Mouse (Mus musculus) activated CD4-positive, CD25-positive, alpha-beta regulatory T cell (primary cell): ENCODE results near the gene Rbks. TPM values are rescaled to one million over a fixed set of nuclear protein-coding genes. Genes with fewer than 3 reads are reported as not detected.

Source experiments
- polyA plus RNA-seq, 2 experiments: library from polyadenylated mRNA; unstranded; fragments of 100-300 nt; shearing (Covaris generic); gene quantifications; one replicate each; pipeline ENCODE4 v1.2.1; 2017

Rbks gene
- polyA plus RNA-seq: 10 to 100 TPM; 20.3 to 23.8 TPM

DNA sequence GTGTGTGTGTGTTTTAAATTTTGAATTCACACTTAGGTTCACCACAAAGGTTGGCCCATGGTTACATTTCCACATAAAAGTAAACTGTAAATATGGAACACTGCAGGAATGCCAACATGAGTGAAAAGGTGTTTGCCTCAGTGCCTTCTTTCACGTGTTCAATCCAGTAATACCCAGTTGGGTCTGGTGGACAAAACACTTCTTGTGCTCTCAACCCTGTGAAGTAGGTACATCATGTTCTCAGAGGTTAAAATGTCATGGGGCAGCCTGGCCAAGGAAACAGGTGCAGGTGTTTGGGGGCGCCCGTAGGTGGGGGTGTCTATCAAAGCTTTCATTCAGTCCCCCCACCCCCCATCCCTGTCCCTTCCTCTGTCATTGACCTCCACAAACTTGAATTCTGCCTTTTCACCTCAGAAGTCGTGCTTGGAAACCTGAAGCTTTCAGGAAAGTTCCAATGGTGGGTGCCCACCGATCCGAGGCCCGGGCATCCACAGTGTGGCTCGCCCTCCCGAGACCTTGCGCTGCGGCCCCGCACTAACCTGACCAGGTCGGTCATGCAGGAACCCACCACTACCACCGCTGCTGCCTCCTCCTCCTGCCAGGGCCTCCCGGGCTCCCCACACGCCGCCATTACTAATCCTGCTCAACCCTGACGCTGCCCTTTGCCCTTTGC, at the start of gene Rbks:
Rbks (minus strand) TSS at position 657 of the 673 bp plus-strand sequence.

DNA sequence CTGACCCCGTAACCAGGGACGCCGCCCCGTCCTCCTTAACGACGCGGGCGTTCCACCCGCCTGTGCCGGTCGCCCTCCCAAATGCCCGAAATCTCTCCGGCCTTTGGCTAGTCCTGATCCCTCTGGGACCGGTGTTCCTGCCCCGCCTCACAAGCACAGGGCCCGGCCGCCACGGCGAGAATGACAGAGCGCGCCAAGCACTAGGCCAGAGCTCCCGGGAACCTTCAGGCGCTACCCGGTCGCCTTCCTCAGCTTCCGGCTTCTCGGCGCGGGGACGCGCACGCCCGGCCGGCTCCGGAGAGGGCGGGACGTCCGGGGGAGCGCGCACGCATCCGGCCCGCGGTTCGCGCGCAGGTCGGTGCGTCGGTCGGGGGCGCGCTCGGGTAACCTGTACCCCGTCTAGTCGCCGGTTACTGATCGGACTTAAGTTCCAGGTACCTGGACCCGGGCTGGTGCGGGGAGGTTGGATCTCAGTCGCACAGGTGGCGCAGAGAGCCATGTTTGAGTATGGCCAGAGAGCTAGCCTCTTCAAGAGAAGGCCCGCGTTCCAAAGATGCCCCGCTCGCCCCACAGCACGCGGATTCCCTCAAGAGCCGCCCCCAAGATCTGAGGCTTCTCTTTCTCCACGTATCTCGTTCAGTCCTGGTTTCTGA, 343 bp upstream of the Rbks start, which contains the start of gene Babam2:
Babam2 (plus strand) TSS at position 41 of the 653 bp plus-strand sequence.

DNA sequence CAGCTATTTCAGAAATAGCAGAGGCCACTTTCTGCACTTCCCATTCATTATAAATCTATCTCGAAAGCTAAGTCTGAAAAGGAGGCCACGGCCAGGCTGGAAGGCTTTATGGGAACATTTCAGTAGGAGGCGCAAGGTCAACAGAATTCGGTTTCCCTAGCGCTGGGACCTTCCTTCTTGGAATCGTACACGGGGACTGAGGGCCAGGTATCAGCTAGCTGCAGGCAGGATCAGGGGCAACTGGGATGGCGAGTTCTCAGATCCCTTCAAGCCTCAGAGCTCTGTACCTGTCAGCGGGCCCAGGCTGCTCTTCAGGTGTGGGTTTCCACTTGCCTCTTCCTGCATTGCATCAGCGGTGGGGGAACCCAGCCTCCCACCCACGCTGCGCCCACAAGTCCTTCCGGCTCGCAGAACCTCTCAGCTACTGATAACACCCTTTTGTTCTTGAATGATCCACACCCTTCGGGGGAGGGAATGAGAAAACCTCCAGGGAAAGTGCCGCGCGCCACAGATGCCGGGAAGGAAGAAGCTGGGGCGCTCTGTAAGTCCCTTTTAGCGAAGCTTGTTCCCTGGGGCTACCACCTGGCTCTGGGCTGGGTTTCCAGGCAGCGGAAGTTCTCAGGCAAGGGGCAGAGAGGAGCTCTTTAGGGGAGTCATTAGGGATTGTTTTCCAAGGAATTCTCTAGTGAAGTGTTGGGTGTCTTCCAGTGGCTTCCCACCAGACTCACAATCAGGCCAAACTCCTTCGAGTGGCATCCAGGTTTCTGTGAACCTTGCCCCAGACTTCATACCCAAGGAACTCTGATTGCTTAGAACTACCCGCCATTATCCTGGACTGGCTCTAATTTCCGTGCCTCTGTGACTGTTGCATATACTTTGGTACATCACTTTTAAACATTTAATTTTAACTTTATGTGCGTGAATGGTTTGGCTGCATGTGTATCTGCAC, 100.7 kb downstream of the Rbks start, which contains the start of gene Mrpl33:
Mrpl33 (plus strand) TSS at position 455 of the 949 bp plus-strand sequence.

Other genes starting within 250 kb of the Rbks start
- gene Zfp512, start 245.2 kb downstream of the Rbks start, polyA plus RNA-seq: 10 to 100 TPM; 37.3 to 46.1 TPM
- under 1 TPM in 1 of 2 experiments, not detected in 1; 0.77 TPM for gene 4930548H24Rik, start 211.9 kb downstream of the Rbks start, polyA plus RNA-seq
- 10 to 100 TPM; 27.0 to 27.4 TPM for gene Gpn1, start 202.9 kb downstream of the Rbks start, polyA plus RNA-seq
- gene Slc4a1ap, start 170.6 kb downstream of the Rbks start, polyA plus RNA-seq: 10 to 100 TPM; 42.9 to 49.5 TPM
- 10 to 100 TPM; 24.3 to 26.9 TPM for gene Supt7l, start 169.8 kb downstream of the Rbks start, polyA plus RNA-seq
- gene Mrpl33, start 100.7 kb downstream of the Rbks start, polyA plus RNA-seq: 100 to 1,000 TPM; 233 to 297 TPM
- 10 to 100 TPM; 48.4 to 55.5 TPM for gene Babam2, start 57 bp upstream of the Rbks start, polyA plus RNA-seq